Mouse (Mus musculus) neural tube, embryonic 11.5 days (tissue): ENCODE results near the gene Thsd4. TPM values are rescaled to one million over a fixed set of nuclear protein-coding genes. Genes with fewer than 3 reads are reported as not detected.

Experiments
- ATAC-seq: fragments of 200-750 bp; cut with Nextera tagmentation; 2 replicates; pipeline ENCODE4 v1.8.0; 2017; ENCODE audit warnings: moderate number of reproducible peaks, mild to moderate bottlenecking, moderate TSS enrichment, moderate library complexity; ENCODE audit not compliant: insufficient read depth, low FRiP score, low TSS enrichment
- DNase-seq: peaks from one replicate; pipeline ENCODE4 v3.0.0-alpha.2; 2015; ENCODE audit warnings: low spot score
- H3K27ac ChIP-seq: fragments of 300-500 bp; sonication (generic); 2 replicates; pipeline ENCODE4 v1.5.1; 2014; ENCODE audit warnings: low read depth, mild to moderate bottlenecking, low read length
- H3K27me3 ChIP-seq: fragments of 300-500 bp; sonication (generic); 2 replicates; pipeline ENCODE4 v1.6.1; 2014; ENCODE audit warnings: mild to moderate bottlenecking, low read length, mixed read lengths; ENCODE audit not compliant: control insufficient read depth, insufficient read depth
- H3K36me3 ChIP-seq: fragments of 300-500 bp; sonication (generic); 2 replicates; pipeline ENCODE4 v1.6.1; 2014; ENCODE audit warnings: mild to moderate bottlenecking, low read length, moderate library complexity, mixed read lengths; ENCODE audit not compliant: control insufficient read depth, insufficient read depth
- H3K4me1 ChIP-seq: fragments of 300-500 bp; sonication (generic); 2 replicates; pipeline ENCODE4 v1.6.1; 2014; ENCODE audit warnings: low read length, mixed read lengths; ENCODE audit not compliant: control insufficient read depth, insufficient read depth
- H3K4me2 ChIP-seq: fragments of 300-500 bp; sonication (generic); 2 replicates; pipeline ENCODE4 v1.6.1; 2014; ENCODE audit warnings: low read depth, mild to moderate bottlenecking, moderate library complexity
- H3K4me3 ChIP-seq: fragments of 300-500 bp; sonication (generic); 2 replicates; pipeline ENCODE4 v1.5.1; 2014; ENCODE audit warnings: low read depth, low read length
- H3K9ac ChIP-seq: fragments of 300-500 bp; sonication (generic); 2 replicates; pipeline ENCODE4 v1.6.1; 2014; ENCODE audit warnings: mild to moderate bottlenecking, low read length
- H3K9me3 ChIP-seq: fragments of 300-500 bp; sonication (generic); 2 replicates; pipeline ENCODE4 v1.6.1; 2016; ENCODE audit warnings: low read length; ENCODE audit not compliant: control insufficient read depth
- WGBS: fragments of 180-500 bp; shearing (Covaris S2); extraction: QIAGEN DNeasy Blood & Tissue Kit; methylation state at CpG from one replicate; pipeline ENCODE4 v1.1.7; 2014; 5-methylcytosine and 5-hydroxymethylcytosine counted together
- polyA plus RNA-seq: library from polyadenylated mRNA; unstranded; fragments of >200 nt; fragmentation: Nextera tagmentation; extraction: Ambion mirVana; gene quantifications from 2 replicates; pipeline ENCODE4 v1.2.1, GENCODE M21; 2014

Gene Thsd4
- polyA plus RNA-seq, 1 experiment from 2014 or later, result 5.4 TPM

- WGBS, result 31% methylated on average over 4 of the region's 4 CpGs
- DNase-seq (peak; percentile 56), ATAC-seq (no peak)
- no peak overlapping the region for H3K4me2 ChIP-seq
- no peaks in the 10 kb centered on the region for H3K4me1 ChIP-seq
- H3K27me3 ChIP-seq, result no peaks in the 10 kb centered on the region
- H3K27ac ChIP-seq, result no peak overlapping the region
- no peaks in the 10 kb centered on the region for H3K9me3 ChIP-seq
- H3K9ac ChIP-seq, result no peak overlapping the region
- H3K4me3 ChIP-seq, result no peak overlapping the region
- H3K36me3 ChIP-seq, result no peaks in the 10 kb centered on the region
Measured at GRCm38 (mm10) chr9:60548182-60548581, 26.3 kb upstream of the Thsd4 start.

GRCm38 (mm10) chr9:60546169-60546568, 24.3 kb upstream of the Thsd4 start:
- no peak overlapping the region for H3K4me2 ChIP-seq
- H3K36me3 ChIP-seq, result no peaks in the 10 kb centered on the region
- H3K9me3 ChIP-seq, result no peaks in the 10 kb centered on the region
- 94% methylated on average over 2 of the region's 2 CpGs for WGBS
- no peak overlapping the region for H3K4me3 ChIP-seq
- no peaks in the 10 kb centered on the region for H3K27me3 ChIP-seq
- H3K4me1 ChIP-seq, result no peaks in the 10 kb centered on the region
- no peak for ATAC-seq
- no peak for DNase-seq
- no peak overlapping the region for H3K9ac ChIP-seq
- H3K27ac ChIP-seq, result no peak overlapping the region

GRCm38 (mm10) chr9:60545361-60546096, 23.7 kb upstream of the Thsd4 start:
- no peak overlapping the region for H3K4me2 ChIP-seq
- DNase-seq (no peak), ATAC-seq (no peak)
- no peaks in the 10 kb centered on the region for H3K9me3 ChIP-seq
- no peak overlapping the region for H3K27ac ChIP-seq
- no peaks in the 10 kb centered on the region for H3K36me3 ChIP-seq
- H3K27me3 ChIP-seq, result no peaks in the 10 kb centered on the region
- H3K4me1 ChIP-seq, result no peaks in the 10 kb centered on the region
- 87% methylated on average over 13 of the region's 13 CpGs for WGBS
- no peak overlapping the region for H3K4me3 ChIP-seq
- no peak overlapping the region for H3K9ac ChIP-seq

GRCm38 (mm10) chr9:60543422-60544015, 21.7 kb upstream of the Thsd4 start:
- WGBS, result 76% methylated on average over 7 of the region's 7 CpGs
- H3K9ac ChIP-seq, result no peak overlapping the region
- no peak overlapping the region for H3K27ac ChIP-seq
- H3K4me3 ChIP-seq, result no peak overlapping the region
- no peaks in the 10 kb centered on the region for H3K4me1 ChIP-seq
- H3K36me3 ChIP-seq, result no peaks in the 10 kb centered on the region
- no peak overlapping the region for H3K4me2 ChIP-seq
- no peak for ATAC-seq
- no peak for DNase-seq
- H3K27me3 ChIP-seq, result no peaks in the 10 kb centered on the region
- H3K9me3 ChIP-seq, result no peaks in the 10 kb centered on the region

GRCm38 (mm10) chr9:60530310-60530709, 8.5 kb upstream of the Thsd4 start:
- H3K4me1 ChIP-seq, result no peaks in the 10 kb centered on the region
- H3K4me3 ChIP-seq, result no peak overlapping the region
- no peaks in the 10 kb centered on the region for H3K9me3 ChIP-seq
- ATAC-seq (no peak), DNase-seq (no peak)
- H3K9ac ChIP-seq, result no peak overlapping the region
- H3K36me3 ChIP-seq, result no peaks in the 10 kb centered on the region
- H3K27ac ChIP-seq, result no peak overlapping the region
- 87% methylated on average over 12 of the region's 12 CpGs for WGBS
- H3K4me2 ChIP-seq, result no peak overlapping the region
- H3K27me3 ChIP-seq, result no peaks in the 10 kb centered on the region

GRCm38 (mm10) chr9:60529348-60530243, 7.8 kb upstream of the Thsd4 start:
- Histone ChIP-seq H3K27me3 (no peaks in the 10 kb centered on the region), H3K4me2 (no peak overlapping the region), H3K9me3 (no peaks in the 10 kb centered on the region), H3K4me3 (no peak overlapping the region), H3K4me1 (no peaks in the 10 kb centered on the region), H3K9ac (no peak overlapping the region), H3K27ac (no peak overlapping the region), H3K36me3 (no peaks in the 10 kb centered on the region)
- 90% methylated on average over 10 of the region's 10 CpGs for WGBS
- ATAC-seq, result no peak
- DNase-seq, result no peak

GRCm38 (mm10) chr9:60528269-60528668, 6.4 kb upstream of the Thsd4 start:
- ATAC-seq, result no peak
- 78% methylated on average over 3 of the region's 3 CpGs for WGBS
- no peak for DNase-seq
- no peak overlapping the region for H3K4me3 ChIP-seq
- no peaks in the 10 kb centered on the region for H3K9me3 ChIP-seq
- H3K36me3 ChIP-seq, result no peaks in the 10 kb centered on the region
- no peak overlapping the region for H3K27ac ChIP-seq
- H3K9ac ChIP-seq, result no peak overlapping the region
- H3K27me3 ChIP-seq, result no peaks in the 10 kb centered on the region
- no peaks in the 10 kb centered on the region for H3K4me1 ChIP-seq
- no peak overlapping the region for H3K4me2 ChIP-seq

- Histone ChIP-seq H3K9me3 (no peaks in the 10 kb centered on the region), H3K36me3 (no peaks in the 10 kb centered on the region), H3K9ac (no peak overlapping the region), H3K27ac (no peak overlapping the region), H3K27me3 (no peaks in the 10 kb centered on the region; the same call in 1 of the 2 replicates), H3K4me2 (no peak overlapping the region), H3K4me3 (no peak overlapping the region), H3K4me1 (no peaks in the 10 kb centered on the region)
- DNase-seq (no peak), ATAC-seq (no peak)
- WGBS, result 90% methylated on average over 2 of the region's 2 CpGs
Measured at GRCm38 (mm10) chr9:60527836-60528235, 6.0 kb upstream of the Thsd4 start.
